Mouse (Mus musculus): Measurements from ENCODE around the gene Rilpl1. TPM values are rescaled to one million over a fixed set of nuclear protein-coding genes. Genes with fewer than 3 reads are reported as not detected.

Rilpl1 gene
- polyA plus RNA-seq, 1 experiment from 2014 or later, result 28.3 TPM

GRCm38 (mm10) chr5:124491732-124492131, 39.5 kb downstream of the Rilpl1 start:
- Histone ChIP-seq H3K27ac (replicated peaks in 1 of 2; ENCODE audit: control insufficient read depth in 1 of 2, insufficient read depth in 1 of 2, low read depth in 2 of 2, low read length in 2 of 2) (no peak overlapping the region), H3K4me2 (ENCODE audit: low read length) (no peak overlapping the region), H3K36me3 (ENCODE audit: control insufficient read depth, insufficient read depth, low read length) (peaks cover 79% of the 10 kb centered on the region), H3K9me3 (ENCODE audit: control insufficient read depth, low read length) (no peaks in the 10 kb centered on the region), H3K27me3 (ENCODE audit: control insufficient read depth, insufficient read depth, low read length) (no peaks in the 10 kb centered on the region), H3K4me3 (ENCODE audit: control insufficient read depth in 1 of 2, insufficient read depth in 1 of 2, low read depth in 1 of 2, low read length in 2 of 2) (no peak overlapping the region), H3K4me1 (ENCODE audit: control insufficient read depth in 2 of 2, insufficient read depth in 2 of 2, low read length in 2 of 2) (no peaks in the 10 kb centered on the region), H3K9ac (ENCODE audit: low read length) (no peak overlapping the region)
- 88% methylated on average over 4 of the region's 4 CpGs for WGBS
- no peak for ATAC-seq (ENCODE audit: insufficient number of reproducible peaks, insufficient read depth, low FRiP score, low read depth)

- Histone ChIP-seq H3K9ac (ENCODE audit: low read length) (no peak overlapping the region), H3K27ac (replicated peaks in 1 of 2; ENCODE audit: control insufficient read depth in 1 of 2, insufficient read depth in 1 of 2, low read depth in 2 of 2, low read length in 2 of 2) (no peak overlapping the region), H3K27me3 (ENCODE audit: control insufficient read depth, insufficient read depth, low read length) (no peaks in the 10 kb centered on the region), H3K4me1 (ENCODE audit: control insufficient read depth in 2 of 2, insufficient read depth in 2 of 2, low read length in 2 of 2) (peaks cover 5 to 6% of the 10 kb centered on the region in 2 experiments; a peak in 3 of 4 replicates), H3K4me3 (ENCODE audit: control insufficient read depth in 1 of 2, insufficient read depth in 1 of 2, low read depth in 1 of 2, low read length in 2 of 2) (no peak overlapping the region), H3K9me3 (ENCODE audit: control insufficient read depth, low read length) (no peaks in the 10 kb centered on the region), H3K4me2 (ENCODE audit: low read length) (no peak overlapping the region), H3K36me3 (ENCODE audit: control insufficient read depth, insufficient read depth, low read length) (peaks cover 59% of the 10 kb centered on the region)
- no peak for ATAC-seq (ENCODE audit: insufficient number of reproducible peaks, insufficient read depth, low FRiP score, low read depth)
- 94% methylated on average over 3 of the region's 3 CpGs for WGBS
Measured at GRCm38 (mm10) chr5:124488885-124489284, 42.3 kb downstream of the Rilpl1 start.

- Histone ChIP-seq H3K4me2 (ENCODE audit: low read length) (no peak overlapping the region), H3K9me3 (ENCODE audit: control insufficient read depth, low read length) (no peaks in the 10 kb centered on the region), H3K36me3 (ENCODE audit: control insufficient read depth, insufficient read depth, low read length) (peaks cover 27% of the 10 kb centered on the region), H3K27ac (replicated peaks in 1 of 2; ENCODE audit: control insufficient read depth in 1 of 2, insufficient read depth in 1 of 2, low read depth in 2 of 2, low read length in 2 of 2) (no peak overlapping the region), H3K9ac (ENCODE audit: low read length) (no peak overlapping the region), H3K4me1 (ENCODE audit: control insufficient read depth in 2 of 2, insufficient read depth in 2 of 2, low read length in 2 of 2) (peaks cover 6 to 7% of the 10 kb centered on the region in 2 experiments; a peak in 3 of 4 replicates), H3K4me3 (ENCODE audit: control insufficient read depth in 1 of 2, insufficient read depth in 1 of 2, low read depth in 1 of 2, low read length in 2 of 2) (no peak overlapping the region), H3K27me3 (ENCODE audit: control insufficient read depth, insufficient read depth, low read length) (no peaks in the 10 kb centered on the region)
- ATAC-seq (ENCODE audit: insufficient number of reproducible peaks, insufficient read depth, low FRiP score, low read depth), result no peak
- WGBS, result 87% methylated on average over 5 of the region's 5 CpGs
Measured at GRCm38 (mm10) chr5:124485654-124486053, 45.5 kb downstream of the Rilpl1 start.

GRCm38 (mm10) chr5:124483655-124484396, 47.4 kb downstream of the Rilpl1 start:
- peak overlapping the region; percentile 97 to 100 for H3K27ac ChIP-seq (replicated peaks in 1 of 2; ENCODE audit: control insufficient read depth in 1 of 2, insufficient read depth in 1 of 2, low read depth in 2 of 2, low read length in 2 of 2)
- 7% methylated on average over 15 of the region's 15 CpGs for WGBS
- peak overlapping the region; percentile 50 to 96 for H3K4me3 ChIP-seq (ENCODE audit: control insufficient read depth in 1 of 2, insufficient read depth in 1 of 2, low read depth in 1 of 2, low read length in 2 of 2)
- peaks cover 7 to 8% of the 10 kb centered on the region in 2 experiments for H3K4me1 ChIP-seq (ENCODE audit: control insufficient read depth in 2 of 2, insufficient read depth in 2 of 2, low read length in 2 of 2)
- ATAC-seq (ENCODE audit: insufficient number of reproducible peaks, insufficient read depth, low FRiP score, low read depth), result no peak; the same call in 1 of the 2 replicates
- H3K27me3 ChIP-seq (ENCODE audit: control insufficient read depth, insufficient read depth, low read length), result no peaks in the 10 kb centered on the region
- H3K9ac ChIP-seq (ENCODE audit: low read length), result peak overlapping the region; percentile 77
- H3K9me3 ChIP-seq (ENCODE audit: control insufficient read depth, low read length), result no peaks in the 10 kb centered on the region
- H3K4me2 ChIP-seq (ENCODE audit: low read length), result peak overlapping the region; percentile 86
- peaks cover 9% of the 10 kb centered on the region; the same call in 1 of the 2 replicates for H3K36me3 ChIP-seq (ENCODE audit: control insufficient read depth, insufficient read depth, low read length)

- H3K9ac ChIP-seq (ENCODE audit: low read length), result peak within 1 kb of the TSS; percentile 77
- H3K4me3 ChIP-seq (ENCODE audit: control insufficient read depth in 1 of 2, insufficient read depth in 1 of 2, low read depth in 1 of 2, low read length in 2 of 2), result peak within 1 kb of the TSS; percentile 50 to 96
- no peaks in the 10 kb centered on the region for H3K9me3 ChIP-seq (ENCODE audit: control insufficient read depth, low read length)
- peaks cover 9 to 13% of the 10 kb centered on the region in 2 experiments for H3K4me1 ChIP-seq (ENCODE audit: control insufficient read depth in 2 of 2, insufficient read depth in 2 of 2, low read length in 2 of 2)
- ATAC-seq (ENCODE audit: insufficient number of reproducible peaks, insufficient read depth, low FRiP score, low read depth), result peak; percentile 90
- under 1% methylated on average over 48 of the region's 48 CpGs for WGBS
- H3K27me3 ChIP-seq (ENCODE audit: control insufficient read depth, insufficient read depth, low read length), result no peaks in the 10 kb centered on the region
- 0 out of 2 replicates have a peak, but pooled peaks cover 6% of the 10 kb centered on the region for H3K36me3 ChIP-seq (ENCODE audit: control insufficient read depth, insufficient read depth, low read length)
- H3K4me2 ChIP-seq (ENCODE audit: low read length), result peak within 1 kb of the TSS; percentile 86
- peak within 1 kb of the TSS; percentile 97 to 100 for H3K27ac ChIP-seq (replicated peaks in 1 of 2; ENCODE audit: control insufficient read depth in 1 of 2, insufficient read depth in 1 of 2, low read depth in 2 of 2, low read length in 2 of 2)
Measured at GRCm38 (mm10) chr5:124482966-124483654, 48.1 kb downstream of the Rilpl1 start, which contains the start of gene Snrnp35. Gene Snrnp35 (plus strand): TSS chr5:124483134.

- H3K9me3 ChIP-seq (ENCODE audit: control insufficient read depth, low read length), result no peaks in the 10 kb centered on the region
- H3K4me2 ChIP-seq (ENCODE audit: low read length), result peak overlapping the region; percentile 86
- H3K36me3 ChIP-seq (ENCODE audit: control insufficient read depth, insufficient read depth, low read length), result 0 out of 2 replicates have a peak, but pooled peaks cover 5% of the 10 kb centered on the region
- peak overlapping the region; percentile 77 for H3K9ac ChIP-seq (ENCODE audit: low read length)
- H3K4me1 ChIP-seq (ENCODE audit: control insufficient read depth in 2 of 2, insufficient read depth in 2 of 2, low read length in 2 of 2), result peaks cover 11 to 13% of the 10 kb centered on the region in 2 experiments
- no peaks in the 10 kb centered on the region for H3K27me3 ChIP-seq (ENCODE audit: control insufficient read depth, insufficient read depth, low read length)
- H3K4me3 ChIP-seq (ENCODE audit: control insufficient read depth in 1 of 2, insufficient read depth in 1 of 2, low read depth in 1 of 2, low read length in 2 of 2), result peak overlapping the region; percentile 50 to 96
- 5% methylated on average over 13 of the region's 13 CpGs for WGBS
- ATAC-seq (ENCODE audit: insufficient number of reproducible peaks, insufficient read depth, low FRiP score, low read depth), result no peak
- H3K27ac ChIP-seq (replicated peaks in 1 of 2; ENCODE audit: control insufficient read depth in 1 of 2, insufficient read depth in 1 of 2, low read depth in 2 of 2, low read length in 2 of 2), result peak overlapping the region; percentile 97 to 100
Measured at GRCm38 (mm10) chr5:124482436-124482965, 48.7 kb downstream of the Rilpl1 start.

- Histone ChIP-seq H3K27me3 (ENCODE audit: control insufficient read depth, insufficient read depth, low read length) (no peaks in the 10 kb centered on the region), H3K4me2 (ENCODE audit: low read length) (no peak overlapping the region), H3K9me3 (ENCODE audit: control insufficient read depth, low read length) (no peaks in the 10 kb centered on the region), H3K9ac (ENCODE audit: low read length) (no peak overlapping the region), H3K36me3 (ENCODE audit: control insufficient read depth, insufficient read depth, low read length) (0 out of 2 replicates have a peak, but pooled peaks cover 3% of the 10 kb centered on the region), H3K4me3 (ENCODE audit: control insufficient read depth in 1 of 2, insufficient read depth in 1 of 2, low read depth in 1 of 2, low read length in 2 of 2) (no peak overlapping the region), H3K4me1 (ENCODE audit: control insufficient read depth in 2 of 2, insufficient read depth in 2 of 2, low read length in 2 of 2) (peaks cover 11 to 13% of the 10 kb centered on the region in 2 experiments), H3K27ac (replicated peaks in 1 of 2; ENCODE audit: control insufficient read depth in 1 of 2, insufficient read depth in 1 of 2, low read depth in 2 of 2, low read length in 2 of 2) (no peak overlapping the region)
- no peak for ATAC-seq (ENCODE audit: insufficient number of reproducible peaks, insufficient read depth, low FRiP score, low read depth)
- WGBS, result 90% methylated on average over 4 of the region's 4 CpGs
Measured at GRCm38 (mm10) chr5:124481714-124482113, 49.5 kb downstream of the Rilpl1 start.
